Mouse (Mus musculus): Measurements from ENCODE around the gene Anks1. TPM values are rescaled to one million over a fixed set of nuclear protein-coding genes. Genes with fewer than 3 reads are reported as not detected.
A peak's percentile ranks its signal among the peaks of the same experiment; 100 is the strongest.

Gene Anks1
- polyA plus RNA-seq, 1 experiment from 2014 or later, result 43.6 TPM

GRCm38 (mm10) chr17:28107275-28107674 is 198.2 kb downstream of the Anks1 start:
- ATAC-seq (ENCODE audit: low FRiP score), result peak; percentile 35; the same call in 1 of the 2 replicates
- no peak overlapping the region; the same call in 1 of the 2 replicates for H3K27ac ChIP-seq (ENCODE audit: low read depth, low read length)

GRCm38 (mm10) chr17:28112266-28112665 is 203.2 kb downstream of the Anks1 start:
- Histone ChIP-seq H3K27me3 (ENCODE audit: control insufficient read depth, insufficient read depth, low read length) (no peaks in the 10 kb centered on the region), H3K27ac (ENCODE audit: low read depth, low read length) (no peak overlapping the region), H3K36me3 (ENCODE audit: control insufficient read depth, insufficient read depth, low read length) (no peaks in the 10 kb centered on the region), H3K4me3 (ENCODE audit: low read depth, low read length) (no peak overlapping the region), H3K4me1 (replicated peaks; ENCODE audit: control insufficient read depth, insufficient read depth, low read length) (peaks cover 2% of the 10 kb centered on the region; the same call in 1 of the 2 replicates), H3K9me3 (ENCODE audit: control insufficient read depth, low read length) (no peaks in the 10 kb centered on the region), H3K9ac (ENCODE audit: low read depth, low read length) (no peak overlapping the region), H3K4me2 (replicated peaks; ENCODE audit: low read depth, low read length) (no peak overlapping the region)
- DNase-seq (ENCODE audit: low spot score), result no peak
- 86% methylated on average over 8 of the region's 8 CpGs for WGBS
- no peak for ATAC-seq (ENCODE audit: low FRiP score)

More at GRCm38 (mm10) chr17:28107275-28107674, 198.2 kb downstream of the Anks1 start:
- 9% methylated on average over 14 of the region's 14 CpGs for WGBS
- H3K9me3 ChIP-seq (ENCODE audit: control insufficient read depth, low read length), result no peaks in the 10 kb centered on the region
- peak; percentile 52 for DNase-seq (ENCODE audit: low spot score)
- no peaks in the 10 kb centered on the region for H3K27me3 ChIP-seq (ENCODE audit: control insufficient read depth, insufficient read depth, low read length)
- H3K4me1 ChIP-seq (replicated peaks; ENCODE audit: control insufficient read depth, insufficient read depth, low read length), result peaks cover 8% of the 10 kb centered on the region
- H3K9ac ChIP-seq (ENCODE audit: low read depth, low read length), result no peak overlapping the region
- H3K4me3 ChIP-seq (ENCODE audit: low read depth, low read length), result no peak overlapping the region
- H3K36me3 ChIP-seq (ENCODE audit: control insufficient read depth, insufficient read depth, low read length), result no peaks in the 10 kb centered on the region
- H3K4me2 ChIP-seq (replicated peaks; ENCODE audit: low read depth, low read length), result peak overlapping the region; percentile 11; the same call in 1 of the 2 replicates

Other genes starting within 250 kb of the Anks1 start
- gene Spdef, start 180.4 kb upstream of the Anks1 start, polyA plus RNA-seq (2014; fragmentation: Nextera tagmentation; extraction: Ambion mirVana), result 0.17 TPM in 1 of 2 replicates, not detected in the other
- 10.4 and 10.9 TPM in 2 replicates for gene D17Wsu92e, start 88.7 kb upstream of the Anks1 start, polyA plus RNA-seq (2014; fragmentation: Nextera tagmentation; extraction: Ambion mirVana)
- 344 and 359 TPM in 2 replicates for gene Snrpc, start 71.2 kb upstream of the Anks1 start, polyA plus RNA-seq (2014; fragmentation: Nextera tagmentation; extraction: Ambion mirVana)
- 4.9 TPM in 2 replicates for gene Uhrf1bp1, start 52.9 kb upstream of the Anks1 start, polyA plus RNA-seq (2014; fragmentation: Nextera tagmentation; extraction: Ambion mirVana)
- 89.5 and 93.9 TPM in 2 replicates for gene Taf11, start 538 bp downstream of the Anks1 start, polyA plus RNA-seq (2014; fragmentation: Nextera tagmentation; extraction: Ambion mirVana)
- 0.99 and 1.3 TPM in 2 replicates for gene Tcp11, start 171.3 kb downstream of the Anks1 start, polyA plus RNA-seq (2014; fragmentation: Nextera tagmentation; extraction: Ambion mirVana)
- 8.0 and 8.6 TPM in 2 replicates for gene Scube3, start 232.8 kb downstream of the Anks1 start, polyA plus RNA-seq (2014; fragmentation: Nextera tagmentation; extraction: Ambion mirVana)